Mouse (Mus musculus) liver, embryonic 15.5 days (tissue): ENCODE data around the gene Rwdd3. TPM values are rescaled to one million over a fixed set of nuclear protein-coding genes. Genes with fewer than 3 reads are reported as not detected.

Experiments used
- ATAC-seq: fragments of 200-750 bp; cut with Nextera tagmentation; 2 replicates; pipeline ENCODE4 v1.8.0; 2017; ENCODE audit warnings: moderate number of reproducible peaks, mild to moderate bottlenecking, moderate library complexity; ENCODE audit not compliant: insufficient read depth
- H3K27ac ChIP-seq: fragments of 300-500 bp; sonication (generic); replicated peaks from 2 replicates; pipeline ENCODE4 v1.5.1; 2015; ENCODE audit warnings: mild to moderate bottlenecking, inconsistent platforms
- H3K27me3 ChIP-seq: fragments of 300-500 bp; sonication (generic); 2 replicates; pipeline ENCODE4 v1.6.1; 2015; ENCODE audit warnings: mild to moderate bottlenecking, inconsistent platforms
- H3K36me3 ChIP-seq: fragments of 300-500 bp; sonication (generic); replicated peaks from 2 replicates; pipeline ENCODE4 v1.6.1; 2015; ENCODE audit warnings: moderate library complexity, mild to moderate bottlenecking, inconsistent platforms
- H3K4me1 ChIP-seq: fragments of 300-500 bp; sonication (generic); replicated peaks from 2 replicates; pipeline ENCODE4 v1.6.1; 2015; ENCODE audit warnings: inconsistent platforms
- H3K4me2 ChIP-seq: fragments of 300-500 bp; sonication (generic); 2 replicates; pipeline ENCODE4 v1.6.1; 2015; ENCODE audit warnings: moderate library complexity, mild to moderate bottlenecking, inconsistent platforms
- H3K4me3 ChIP-seq: fragments of 300-500 bp; sonication (generic); replicated peaks from 2 replicates; pipeline ENCODE4 v1.5.1; 2015; ENCODE audit warnings: mild to moderate bottlenecking, inconsistent platforms
- H3K9ac ChIP-seq: fragments of 300-500 bp; sonication (generic); 2 replicates; pipeline ENCODE4 v1.6.1; 2015; ENCODE audit warnings: moderate library complexity, mild to moderate bottlenecking, inconsistent platforms
- H3K9me3 ChIP-seq: fragments of 300-500 bp; sonication (generic); replicated peaks from 2 replicates; pipeline ENCODE4 v1.6.1; 2016; ENCODE audit warnings: inconsistent platforms
- WGBS: fragments of 180-500 bp; shearing (Covaris S2); methylation state at CpG from one replicate; pipeline ENCODE4 v1.1.7; 2015; ENCODE audit warnings: mixed read lengths; ENCODE audit not compliant: insufficient replicate concordance; 5-methylcytosine and 5-hydroxymethylcytosine counted together
- polyA plus RNA-seq: library from polyadenylated mRNA; unstranded; fragments of >200 nt; fragmentation: Nextera tagmentation; extraction: Ambion mirVana; gene quantifications from 2 replicates; pipeline ENCODE4 v1.2.1, GENCODE M21; 2015

Gene Rwdd3
- polyA plus RNA-seq, 1 experiment from 2014 or later, result 1.6 TPM

GRCm38 (mm10) chr3:121185197-121185596 is 13.7 kb upstream of the Rwdd3 start:
- no peaks in the 10 kb centered on the region for H3K36me3 ChIP-seq
- no peak overlapping the region for H3K4me2 ChIP-seq
- H3K9me3 ChIP-seq, result no peaks in the 10 kb centered on the region
- no peaks in the 10 kb centered on the region for H3K27me3 ChIP-seq
- no peak for ATAC-seq
- no peak overlapping the region for H3K9ac ChIP-seq
- WGBS, result 69% methylated on average over 3 of the region's 3 CpGs
- no peak overlapping the region for H3K4me3 ChIP-seq
- H3K27ac ChIP-seq, result no peak overlapping the region
- H3K4me1 ChIP-seq, result peaks cover 4% of the 10 kb centered on the region

- H3K27me3 ChIP-seq, result no peaks in the 10 kb centered on the region
- no peak overlapping the region for H3K9ac ChIP-seq
- H3K9me3 ChIP-seq, result no peaks in the 10 kb centered on the region
- no peak overlapping the region for H3K27ac ChIP-seq
- ATAC-seq, result no peak
- peaks cover 26% of the 10 kb centered on the region for H3K4me1 ChIP-seq
- no peak overlapping the region for H3K4me2 ChIP-seq
- WGBS, result 75% methylated on average over 1 of the region's 1 CpGs
- no peaks in the 10 kb centered on the region for H3K36me3 ChIP-seq
- H3K4me3 ChIP-seq, result no peak overlapping the region
These were observed 4.5 kb upstream of the Rwdd3 start for GRCm38 (mm10) chr3:121176011-121176410.

- H3K4me2 ChIP-seq, result no peak overlapping the region
- ATAC-seq, result no peak
- H3K36me3 ChIP-seq, result no peaks in the 10 kb centered on the region
- peaks cover 42% of the 10 kb centered on the region for H3K4me1 ChIP-seq
- H3K27me3 ChIP-seq, result no peaks in the 10 kb centered on the region
- H3K9ac ChIP-seq, result no peak overlapping the region
- H3K4me3 ChIP-seq, result no peak overlapping the region
- no peak overlapping the region for H3K27ac ChIP-seq
- WGBS, result 23% methylated on average over 9 of the region's 9 CpGs
- no peaks in the 10 kb centered on the region for H3K9me3 ChIP-seq
These were observed 2.9 kb upstream of the Rwdd3 start for GRCm38 (mm10) chr3:121174248-121174945.

GRCm38 (mm10) chr3:121172718-121173117 is 1.2 kb upstream of the Rwdd3 start:
- no peak overlapping the region for H3K9ac ChIP-seq
- ATAC-seq, result no peak
- no peak overlapping the region for H3K4me3 ChIP-seq
- H3K9me3 ChIP-seq, result no peaks in the 10 kb centered on the region
- H3K4me2 ChIP-seq, result no peak overlapping the region
- no peaks in the 10 kb centered on the region for H3K27me3 ChIP-seq
- no peaks in the 10 kb centered on the region for H3K36me3 ChIP-seq
- no peak overlapping the region for H3K27ac ChIP-seq
- H3K4me1 ChIP-seq, result peaks cover 50% of the 10 kb centered on the region
- WGBS, result 65% methylated on average over 2 of the region's 2 CpGs

GRCm38 (mm10) chr3:121171872-121172265 is 374 bp upstream of the Rwdd3 start:
- Histone ChIP-seq H3K27ac (peak overlapping the region; percentile 54; the same call in 1 of the 2 replicates), H3K4me2 (peak overlapping the region; percentile 92), H3K27me3 (no peaks in the 10 kb centered on the region), H3K36me3 (no peaks in the 10 kb centered on the region), H3K4me1 (peaks cover 50% of the 10 kb centered on the region), H3K4me3 (peak overlapping the region; percentile 70), H3K9ac (0 out of 2 replicates have a peak overlapping the region, but pooled peaks have one; percentile 32), H3K9me3 (no peaks in the 10 kb centered on the region)
- WGBS, result 24% methylated on average over 6 of the region's 6 CpGs
- peak; percentile 3; the same call in 1 of the 2 replicates for ATAC-seq

GRCm38 (mm10) chr3:121170631-121171030 is 864 bp downstream of the Rwdd3 start:
- Histone ChIP-seq H3K9me3 (no peaks in the 10 kb centered on the region), H3K9ac (no peak overlapping the region), H3K36me3 (no peaks in the 10 kb centered on the region), H3K4me1 (peaks cover 50% of the 10 kb centered on the region), H3K27ac (no peak overlapping the region), H3K27me3 (no peaks in the 10 kb centered on the region), H3K4me2 (peak overlapping the region; percentile 92), H3K4me3 (peak overlapping the region; percentile 70; the same call in 1 of the 2 replicates)
- ATAC-seq, result no peak
- WGBS, result 32% methylated on average over 7 of the region's 7 CpGs

- no peaks in the 10 kb centered on the region for H3K36me3 ChIP-seq
- H3K4me1 ChIP-seq, result peaks cover 43% of the 10 kb centered on the region
- no peak for ATAC-seq
- H3K27ac ChIP-seq, result no peak overlapping the region
- H3K4me3 ChIP-seq, result no peak overlapping the region
- H3K9ac ChIP-seq, result no peak overlapping the region
- no peak overlapping the region for H3K4me2 ChIP-seq
- no peaks in the 10 kb centered on the region for H3K9me3 ChIP-seq
- WGBS, result 39% methylated on average over 15 of the region's 15 CpGs
- no peaks in the 10 kb centered on the region for H3K27me3 ChIP-seq
These were observed 2.2 kb downstream of the Rwdd3 start for GRCm38 (mm10) chr3:121169092-121169942.

GRCm38 (mm10) chr3:121168581-121168980 is 2.9 kb downstream of the Rwdd3 start:
- 80% methylated on average over 8 of the region's 8 CpGs for WGBS
- no peak for ATAC-seq

GRCm38 (mm10) chr3:121163271-121163819 is 8.2 kb downstream of the Rwdd3 start:
- H3K4me3 ChIP-seq, result no peak overlapping the region
- no peak overlapping the region for H3K27ac ChIP-seq
- peak overlapping the region; percentile 37 for H3K4me2 ChIP-seq
- H3K27me3 ChIP-seq, result no peaks in the 10 kb centered on the region
- H3K36me3 ChIP-seq, result no peaks in the 10 kb centered on the region
- H3K9ac ChIP-seq, result no peak overlapping the region
- 24% methylated on average over 7 of the region's 7 CpGs for WGBS
- no peak for ATAC-seq
- H3K4me1 ChIP-seq, result peaks cover 12% of the 10 kb centered on the region
- H3K9me3 ChIP-seq, result no peaks in the 10 kb centered on the region

More at GRCm38 (mm10) chr3:121168581-121168980, 2.9 kb downstream of the Rwdd3 start:
- Histone ChIP-seq H3K27me3 (no peaks in the 10 kb centered on the region), H3K36me3 (no peaks in the 10 kb centered on the region), H3K4me3 (no peak overlapping the region), H3K4me2 (no peak overlapping the region), H3K9me3 (no peaks in the 10 kb centered on the region), H3K4me1 (peaks cover 40% of the 10 kb centered on the region), H3K9ac (no peak overlapping the region), H3K27ac (no peak overlapping the region)

GRCm38 (mm10) chr3:121161661-121162060 is 9.8 kb downstream of the Rwdd3 start:
- Histone ChIP-seq H3K9me3 (no peaks in the 10 kb centered on the region), H3K4me2 (no peak overlapping the region), H3K36me3 (no peaks in the 10 kb centered on the region), H3K4me3 (no peak overlapping the region), H3K27ac (no peak overlapping the region), H3K27me3 (no peaks in the 10 kb centered on the region), H3K4me1 (peaks cover 11% of the 10 kb centered on the region), H3K9ac (no peak overlapping the region)
- 26% methylated on average over 2 of the region's 2 CpGs for WGBS
- ATAC-seq, result no peak

GRCm38 (mm10) chr3:121160424-121160823 is 11.1 kb downstream of the Rwdd3 start:
- H3K9me3 ChIP-seq, result no peaks in the 10 kb centered on the region
- H3K27me3 ChIP-seq, result no peaks in the 10 kb centered on the region
- no peak overlapping the region for H3K4me3 ChIP-seq
- peaks cover 11% of the 10 kb centered on the region for H3K4me1 ChIP-seq
- ATAC-seq, result no peak
- H3K9ac ChIP-seq, result no peak overlapping the region
- no peak overlapping the region for H3K4me2 ChIP-seq
- no peaks in the 10 kb centered on the region for H3K36me3 ChIP-seq
- 20% methylated on average over 4 of the region's 4 CpGs for WGBS
- H3K27ac ChIP-seq, result no peak overlapping the region
